Mouse (Mus musculus) lung, postnatal 36 days (tissue): ENCODE data around the gene Morn1.

Source experiments
- DNase-seq: peaks from one replicate; pipeline ENCODE4 v3.0.0; 2022; ENCODE audit warnings: mixed read lengths

Gene Morn1

GRCm38 (mm10) chr4:155079666-155080065, 6.7 kb upstream of the Morn1 start:
- DNase-seq = peak; percentile 52

- no peak for DNase-seq
Measured at GRCm38 (mm10) chr4:155083553-155083952, 2.8 kb upstream of the Morn1 start.

- no peak for DNase-seq
Measured at GRCm38 (mm10) chr4:155084351-155084750, 2.0 kb upstream of the Morn1 start.

- no peak for DNase-seq
Measured at GRCm38 (mm10) chr4:155085206-155086107, 920 bp upstream of the Morn1 start.

- no peak for DNase-seq
Measured at GRCm38 (mm10) chr4:155089241-155089640, 2.9 kb downstream of the Morn1 start.

- DNase-seq = no peak
Measured at GRCm38 (mm10) chr4:155090147-155090546, 3.8 kb downstream of the Morn1 start.

- no peak for DNase-seq
Measured at GRCm38 (mm10) chr4:155090688-155091449, 4.5 kb downstream of the Morn1 start.

- no peak for DNase-seq
Measured at GRCm38 (mm10) chr4:155092718-155093430, 6.5 kb downstream of the Morn1 start.

GRCm38 (mm10) chr4:155093431-155094149, 7.2 kb downstream of the Morn1 start:
- DNase-seq = no peak

- peak; percentile 67 for DNase-seq
Measured at GRCm38 (mm10) chr4:155094565-155094964, 8.2 kb downstream of the Morn1 start.

GRCm38 (mm10) chr4:155095238-155095900, 9.0 kb downstream of the Morn1 start:
- DNase-seq = peak; percentile 92

- DNase-seq = no peak
Measured at GRCm38 (mm10) chr4:155095967-155096366, 9.6 kb downstream of the Morn1 start.

- DNase-seq = no peak
Measured at GRCm38 (mm10) chr4:155097452-155097851, 11.1 kb downstream of the Morn1 start.

- no peak for DNase-seq
Measured at GRCm38 (mm10) chr4:155098572-155098971, 12.2 kb downstream of the Morn1 start.

GRCm38 (mm10) chr4:155107886-155108285, 21.5 kb downstream of the Morn1 start:
- no peak for DNase-seq

- no peak for DNase-seq
Measured at GRCm38 (mm10) chr4:155109471-155109870, 23.1 kb downstream of the Morn1 start.

GRCm38 (mm10) chr4:155113766-155114410, 27.5 kb downstream of the Morn1 start:
- DNase-seq = peak; percentile 53

- DNase-seq = no peak
Measured at GRCm38 (mm10) chr4:155116607-155117006, 30.2 kb downstream of the Morn1 start.

GRCm38 (mm10) chr4:155117396-155117978, 31.1 kb downstream of the Morn1 start:
- DNase-seq = no peak

- DNase-seq = no peak
Measured at GRCm38 (mm10) chr4:155118278-155118677, 31.9 kb downstream of the Morn1 start.

GRCm38 (mm10) chr4:155120038-155120437, 33.7 kb downstream of the Morn1 start:
- no peak for DNase-seq
